Mouse (Mus musculus) heart, embryonic 16.5 days (tissue): ENCODE results near the gene Ephb1. TPM values are rescaled to one million over a fixed set of nuclear protein-coding genes. Genes with fewer than 3 reads are reported as not detected.

Experiments
- ATAC-seq: fragments of 200-750 bp; cut with Nextera tagmentation; replicated peaks from 2 replicates; pipeline ENCODE4 v1.8.0; 2017; ENCODE audit warnings: moderate number of reproducible peaks; ENCODE audit not compliant: insufficient read depth, low FRiP score; ENCODE audit errors: extremely low read depth
- H3K27ac ChIP-seq: fragments of 300-500 bp; sonication (generic); 2 replicates; pipeline ENCODE4 v1.5.1; 2014; ENCODE audit warnings: mild to moderate bottlenecking, low read length, control low read depth, moderate library complexity
- H3K27me3 ChIP-seq: fragments of 300-500 bp; sonication (generic); 2 replicates; pipeline ENCODE4 v1.6.1; 2014; ENCODE audit warnings: low read length, mixed read lengths; ENCODE audit not compliant: control insufficient read depth, insufficient read depth
- H3K36me3 ChIP-seq: fragments of 300-500 bp; sonication (generic); 2 replicates; pipeline ENCODE4 v1.6.1; 2014; ENCODE audit not compliant: control insufficient read depth, insufficient read depth
- H3K4me1 ChIP-seq: fragments of 300-500 bp; sonication (generic); 2 replicates; pipeline ENCODE4 v1.6.1; 2014; ENCODE audit warnings: low read length, mixed read lengths; ENCODE audit not compliant: control insufficient read depth, insufficient read depth
- H3K4me2 ChIP-seq: fragments of 300-500 bp; sonication (generic); 2 replicates; pipeline ENCODE4 v1.6.1; 2014; ENCODE audit warnings: low read depth, mild to moderate bottlenecking, control low read depth, low read length
- H3K4me3 ChIP-seq: fragments of 300-500 bp; sonication (generic); 2 replicates; pipeline ENCODE4 v1.5.1; 2014; ENCODE audit warnings: mild to moderate bottlenecking, control low read depth, low read length
- H3K9ac ChIP-seq: fragments of 300-500 bp; sonication (generic); 2 replicates; pipeline ENCODE4 v1.6.1; 2014; ENCODE audit warnings: low read length, control low read depth
- H3K9me3 ChIP-seq: fragments of 300-500 bp; sonication (generic); replicated peaks from 2 replicates; pipeline ENCODE4 v1.6.1; 2016; ENCODE audit warnings: low read length; ENCODE audit not compliant: control insufficient read depth
- WGBS: fragments of 180-500 bp; shearing (Covaris S2); extraction: QIAGEN DNeasy Blood & Tissue Kit; methylation state at CpG from one replicate; pipeline ENCODE4 v1.1.7; 2014; 5-methylcytosine and 5-hydroxymethylcytosine counted together
- microRNA-seq: library from miRNA; unstranded; fragments of <30 nt; microRNA quantifications from one replicate; pipeline ENCODE4, GENCODE M21; 2017
- polyA plus RNA-seq: library from polyadenylated mRNA; unstranded; fragments of >200 nt; fragmentation: Nextera tagmentation; extraction: Ambion mirVana; gene quantifications from 2 replicates; pipeline ENCODE4 v1.2.1, GENCODE M21; 2015

Gene Ephb1
- polyA plus RNA-seq, 1 experiment from 2014 or later = 1.1 TPM

DNA sequence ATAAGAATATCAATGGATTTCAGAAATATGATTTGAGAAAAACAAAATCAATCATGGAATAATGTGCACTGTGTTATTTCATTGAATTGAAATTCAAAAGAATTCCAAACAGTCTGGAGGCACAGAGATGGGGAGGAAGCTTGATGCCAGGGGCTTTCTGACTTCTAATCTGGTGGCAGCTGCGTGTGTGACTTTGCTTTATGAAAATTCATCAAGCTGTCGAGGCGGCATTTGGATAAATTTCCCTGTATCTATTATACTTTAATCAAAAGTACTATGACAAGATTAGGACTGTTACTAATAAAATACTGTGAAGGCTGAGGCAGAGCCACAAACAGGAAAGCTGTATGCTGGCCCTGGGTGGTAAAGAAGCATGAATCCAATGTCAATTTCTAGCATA lies 451.1 kb downstream of the Ephb1 start:
- Histone ChIP-seq H3K27me3 (no peaks in the 10 kb centered on the region), H3K27ac (no peak overlapping the region), H3K36me3 (no peaks in the 10 kb centered on the region), H3K4me3 (no peak overlapping the region), H3K9me3 (no peaks in the 10 kb centered on the region), H3K4me1 (no peaks in the 10 kb centered on the region), H3K9ac (no peak overlapping the region), H3K4me2 (no peak overlapping the region)
- ATAC-seq = no peak
- WGBS = 74% methylated on average over 3 of the region's 3 CpGs

DNA sequence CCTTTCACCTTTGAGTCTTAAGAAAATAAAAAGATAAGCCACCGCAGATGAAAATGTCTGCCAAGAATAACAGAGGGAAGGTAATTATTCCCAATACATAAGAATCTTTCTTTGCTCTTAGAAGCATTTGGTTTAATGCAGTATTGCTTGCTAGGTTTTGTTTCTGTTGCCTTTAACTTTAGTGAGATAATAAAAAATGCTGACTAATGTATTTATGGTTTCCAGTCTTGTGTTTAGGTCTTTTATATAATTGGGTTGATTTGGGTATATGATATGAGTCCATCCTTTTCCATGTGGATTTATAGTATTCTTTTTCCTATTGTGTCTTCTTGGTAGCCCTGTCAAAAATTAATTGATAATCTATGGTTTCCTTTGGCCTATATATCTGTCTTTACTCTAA lies 456.6 kb downstream of the Ephb1 start:
- H3K9me3 ChIP-seq = no peaks in the 10 kb centered on the region

DNA sequence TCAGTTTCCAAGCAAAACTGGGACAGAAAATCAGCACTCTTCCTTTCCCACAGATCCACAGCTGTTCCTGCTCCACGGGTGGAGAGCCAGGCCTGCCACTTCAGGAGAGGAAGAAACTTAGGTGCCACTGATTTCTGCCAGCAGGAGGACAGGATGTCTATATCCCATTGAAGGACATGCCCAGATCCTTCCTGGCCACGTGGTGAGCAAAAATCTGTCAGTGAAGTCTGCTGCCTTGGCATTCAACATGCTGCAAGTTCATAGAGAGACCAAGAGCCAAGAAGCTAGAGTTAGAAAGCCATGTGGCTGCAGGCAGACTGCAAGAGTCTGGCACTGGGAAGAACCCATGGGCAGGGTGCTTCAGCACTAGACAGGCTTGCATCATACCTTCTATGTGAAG lies 471.2 kb downstream of the Ephb1 start:
- Histone ChIP-seq H3K36me3 (no peaks in the 10 kb centered on the region), H3K27ac (no peak overlapping the region), H3K9ac (no peak overlapping the region), H3K4me3 (no peak overlapping the region), H3K27me3 (no peaks in the 10 kb centered on the region), H3K4me1 (no peaks in the 10 kb centered on the region), H3K4me2 (no peak overlapping the region), H3K9me3 (no peaks in the 10 kb centered on the region)
- ATAC-seq = no peak
- 47% methylated on average over 2 of the region's 2 CpGs for WGBS

More for the DNA sequence above, 456.6 kb downstream of the Ephb1 start:
- Histone ChIP-seq H3K4me3 (no peak overlapping the region), H3K27me3 (no peaks in the 10 kb centered on the region), H3K27ac (no peak overlapping the region), H3K4me2 (no peak overlapping the region), H3K36me3 (no peaks in the 10 kb centered on the region), H3K4me1 (no peaks in the 10 kb centered on the region), H3K9ac (no peak overlapping the region)
- WGBS = 86% methylated on average over 1 of the region's 1 CpGs
- ATAC-seq = no peak

DNA sequence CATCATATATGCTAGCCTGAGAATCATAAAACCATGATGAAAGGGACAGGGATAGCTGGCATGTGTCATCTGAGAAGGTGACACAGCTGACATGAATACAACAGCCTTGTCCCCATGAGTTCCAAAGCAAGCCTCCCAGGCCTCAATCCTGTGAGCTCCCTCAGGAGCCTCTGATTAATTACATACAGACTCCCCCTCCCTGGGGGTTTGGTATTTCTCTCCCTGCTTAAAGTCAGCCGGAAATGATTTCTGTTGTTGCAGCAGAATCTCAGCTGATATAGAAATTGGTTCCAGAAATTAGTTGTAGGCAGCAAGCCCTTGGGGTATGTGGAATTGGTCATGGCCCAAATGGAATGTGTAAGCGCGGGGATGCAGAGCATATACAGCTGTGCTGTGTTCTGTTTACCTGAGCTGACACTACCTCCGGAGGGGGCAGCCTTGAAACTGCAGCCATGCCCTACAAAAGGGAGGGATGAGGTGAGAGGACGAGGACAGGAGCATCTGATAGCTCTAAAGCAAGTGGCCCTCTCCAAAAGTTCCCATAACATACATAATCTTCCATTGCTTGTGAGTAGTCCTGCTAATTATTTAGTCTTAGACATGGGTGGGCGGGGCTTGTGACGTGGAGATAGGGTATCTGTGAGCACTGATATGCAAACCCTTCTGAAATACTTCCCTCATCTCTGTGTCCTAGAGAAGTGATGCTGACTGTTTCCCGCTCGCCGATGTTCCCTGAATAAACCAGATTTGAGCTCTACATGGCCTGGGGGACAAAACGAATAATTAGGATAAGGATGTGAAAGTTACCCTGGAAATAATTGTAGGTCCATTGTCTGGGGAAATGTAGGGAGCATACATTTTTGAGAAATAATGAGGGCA lies 477.1 kb downstream of the Ephb1 start:
- ATAC-seq = no peak

DNA sequence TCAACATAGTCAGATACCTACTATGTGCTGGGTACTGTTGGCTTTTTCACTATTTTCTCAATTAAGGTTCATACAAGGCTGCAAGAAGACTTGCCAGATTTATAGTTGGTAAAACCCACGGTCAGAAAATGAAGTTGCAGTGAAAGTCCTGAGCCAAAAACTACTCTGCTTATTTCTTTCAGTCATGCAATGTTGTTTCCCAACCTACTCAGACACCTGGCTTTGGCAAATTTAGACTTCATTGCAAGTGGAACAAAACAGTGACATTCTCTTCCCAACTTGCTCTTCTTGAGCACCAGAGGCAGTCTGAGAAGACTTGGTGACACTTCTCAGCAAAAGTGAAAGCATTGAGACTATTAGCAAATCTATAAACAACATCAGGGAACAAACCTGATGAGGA lies 479.2 kb downstream of the Ephb1 start:
- ATAC-seq = no peak
- 80% methylated on average over 1 of the region's 1 CpGs for WGBS

More for the DNA sequence above, 477.1 kb downstream of the Ephb1 start:
- H3K9me3 ChIP-seq = no peaks in the 10 kb centered on the region
- H3K4me2 ChIP-seq = no peak overlapping the region
- H3K36me3 ChIP-seq = no peaks in the 10 kb centered on the region
- no peaks in the 10 kb centered on the region for H3K4me1 ChIP-seq
- 63% methylated on average over 11 of the region's 11 CpGs for WGBS
- H3K27me3 ChIP-seq = no peaks in the 10 kb centered on the region
- H3K4me3 ChIP-seq = no peak overlapping the region
- H3K9ac ChIP-seq = no peak overlapping the region
- no peak overlapping the region for H3K27ac ChIP-seq

More for the DNA sequence above, 479.2 kb downstream of the Ephb1 start:
- no peak overlapping the region for H3K4me3 ChIP-seq
- no peaks in the 10 kb centered on the region for H3K36me3 ChIP-seq
- no peak overlapping the region for H3K27ac ChIP-seq
- H3K27me3 ChIP-seq = no peaks in the 10 kb centered on the region
- H3K4me2 ChIP-seq = no peak overlapping the region
- H3K9me3 ChIP-seq = no peaks in the 10 kb centered on the region
- H3K9ac ChIP-seq = no peak overlapping the region
- H3K4me1 ChIP-seq = no peaks in the 10 kb centered on the region

Small RNA genes within 50 kb of the gene (microRNA-seq; reads per million reads assigned to microRNA genes)
- gene Mir7243 = not detected

Other genes starting within 250 kb of the Ephb1 start
- 1.2 TPM in 2 replicates for gene Ky, start 151.1 kb upstream of the Ephb1 start, polyA plus RNA-seq